Comparison of ENCODE assay signal across 29 mouse cellular contexts in genomic region chr4:14325686-14326085, GRCm38 (mm10).
A peak's percentile ranks its signal among the peaks of the same experiment; 100 is the strongest.
DNase-seq lines count a peak whose midpoint lies in the region; ATAC-seq and TF ChIP-seq lines count a peak whose summit lies in the region.
"Had no signal": no experiment of that assay in that cellular context is flagged by ENCODE, and none has a peak within 500 bp of the region (broad histone marks: within the 10 kb centered on the region; RNA-seq: fewer than 3 reads in every experiment).

No protein-coding gene starts in this region.

- H3K27me3 ChIP-seq in midbrain, postnatal 0 days (ENCODE audit: insufficient read depth, low read length): no peaks in the 10 kb centered on the region
- no peaks in the 10 kb centered on the region for H3K27me3 ChIP-seq in midbrain, embryonic 14.5 days (ENCODE audit: control insufficient read depth, insufficient read depth, low read length)
- H3K27me3 ChIP-seq: forebrain, embryonic 12.5 days; heart, embryonic 12.5 days; liver, embryonic 13.5 days; midbrain, embryonic 13.5 days; neural tube, embryonic 12.5 days; stomach, embryonic 15.5 days had no signal

- H3K9ac ChIP-seq in midbrain, postnatal 0 days (replicated peaks; ENCODE audit: low read length, poor library complexity, severe bottlenecking): no peak overlapping the region
- no peak overlapping the region for H3K9ac ChIP-seq in midbrain, embryonic 14.5 days (replicated peaks; ENCODE audit: low read length)
- H3K9ac ChIP-seq: forebrain, embryonic 12.5 days; heart, embryonic 12.5 days; liver, embryonic 13.5 days; lung, embryonic 14.5 days; midbrain, embryonic 13.5 days; neural tube, embryonic 12.5 days; stomach, embryonic 15.5 days had no signal

- no peak overlapping the region for H3K4me2 ChIP-seq in midbrain, postnatal 0 days (ENCODE audit: low read depth, low read length, poor library complexity, severe bottlenecking)
- no peak overlapping the region for H3K4me2 ChIP-seq in midbrain, embryonic 14.5 days (ENCODE audit: low read length)
- H3K4me2 ChIP-seq: forebrain, embryonic 12.5 days; heart, embryonic 12.5 days; liver, embryonic 13.5 days; lung, embryonic 14.5 days; midbrain, embryonic 13.5 days; neural tube, embryonic 12.5 days; stomach, embryonic 15.5 days had no signal

- TF ChIP-seq POLR2A in lung, adult 2 months (IDR thresholded peaks at IDR 0.05; ENCODE audit: borderline replicate concordance, extremely low read depth, low read depth, low read length): no peak

- H3K27ac ChIP-seq in midbrain, postnatal 0 days (ENCODE audit: low read depth, low read length): no peak overlapping the region
- no peak overlapping the region for H3K27ac ChIP-seq in midbrain, embryonic 14.5 days (replicated peaks; ENCODE audit: low read depth, low read length)
- H3K27ac ChIP-seq: forebrain, embryonic 12.5 days; kidney, postnatal 0 days; liver, embryonic 13.5 days; midbrain, embryonic 13.5 days; neural tube, embryonic 12.5 days; stomach, embryonic 15.5 days had no signal

- DNase-seq in embryo, embryonic 10 days (ENCODE audit: low spot score): peak; percentile 18
- no peak for DNase-seq in embryo, embryonic 9.5 days (ENCODE audit: extremely low spot score)
- peak; percentile 3 for DNase-seq in layer of hippocampus, adult 11-12 months (ENCODE audit: low spot score)
- no peak for DNase-seq in layer of hippocampus, adult 9-10 months (ENCODE audit: low spot score)
- DNase-seq in midbrain, postnatal 0 days (ENCODE audit: low spot score): peak; percentile 1
- DNase-seq in midbrain, embryonic 14.5 days: no peak
- DNase-seq in mesoderm, embryonic 11.5 days (ENCODE audit: low read depth, low spot score): peak; percentile 11
- DNase-seq in lung, adult 2 months: no peak
- DNase-seq: adrenal gland, postnatal 25 days; cerebellum, adult 11-12 months; cerebellum, postnatal 14 days; gastrocnemius, postnatal 25 days; heart, adult 18-20 months; heart, postnatal 10 days; liver, embryonic 13.5 days; lung, embryonic 14.5 days; retina, postnatal 1 day; right cerebral cortex, postnatal 4 days; thymus, adult 18-20 months; thymus, postnatal 36 days had no signal

- no peaks in the 10 kb centered on the region for H3K9me3 ChIP-seq in midbrain, postnatal 0 days (ENCODE audit: low read length)
- H3K9me3 ChIP-seq in midbrain, embryonic 14.5 days (ENCODE audit: control insufficient read depth, low read length): no peaks in the 10 kb centered on the region
- H3K9me3 ChIP-seq: forebrain, embryonic 12.5 days; heart, embryonic 12.5 days; liver, embryonic 13.5 days; midbrain, embryonic 13.5 days; neural tube, embryonic 12.5 days; stomach, embryonic 15.5 days had no signal

- no peaks in the 10 kb centered on the region for H3K4me1 ChIP-seq in midbrain, postnatal 0 days (ENCODE audit: insufficient read depth, low read length)
- no peaks in the 10 kb centered on the region for H3K4me1 ChIP-seq in midbrain, embryonic 14.5 days (ENCODE audit: control insufficient read depth, insufficient read depth, low read length)
- H3K4me1 ChIP-seq in lung, adult 2 months (ENCODE audit: control insufficient read depth, insufficient read depth, low read length): no peaks in the 10 kb centered on the region
- H3K4me1 ChIP-seq: forebrain, embryonic 12.5 days; heart, embryonic 12.5 days; liver, embryonic 13.5 days; midbrain, embryonic 13.5 days; neural tube, embryonic 12.5 days; stomach, embryonic 15.5 days had no signal

- no peak overlapping the region for H3K4me3 ChIP-seq in midbrain, postnatal 0 days (ENCODE audit: low read depth, low read length)
- no peak overlapping the region for H3K4me3 ChIP-seq in midbrain, embryonic 14.5 days (replicated peaks; ENCODE audit: low read depth, low read length)
- no peak overlapping the region for H3K4me3 ChIP-seq in lung, adult 2 months (replicated peaks; ENCODE audit: extremely low read depth, low read depth, low read length)
- H3K4me3 ChIP-seq: erythroblast, embryonic 14.5 days; forebrain, embryonic 12.5 days; heart, embryonic 12.5 days; liver, embryonic 13.5 days; midbrain, embryonic 13.5 days; neural tube, embryonic 12.5 days; stomach, embryonic 15.5 days had no signal

- TF ChIP-seq CTCF in midbrain, postnatal 0 days (IDR thresholded peaks at IDR 0.05): no peak
- TF ChIP-seq CTCF in lung, adult 2 months (IDR thresholded peaks at IDR 0.05; ENCODE audit: insufficient read depth, low read length): no peak

- WGBS in midbrain, postnatal 0 days: 80% methylated on average over 4 of the region's 4 CpGs
- 88% methylated on average over 4 of the region's 4 CpGs for WGBS in midbrain, embryonic 14.5 days
- 69% methylated on average over 4 of the region's 4 CpGs for WGBS in lung, adult 2 months

- H3K36me3 ChIP-seq in midbrain, postnatal 0 days (ENCODE audit: insufficient read depth, low read length): no peaks in the 10 kb centered on the region
- H3K36me3 ChIP-seq in midbrain, embryonic 14.5 days (ENCODE audit: control insufficient read depth, insufficient read depth, low read length): no peaks in the 10 kb centered on the region
- H3K36me3 ChIP-seq: forebrain, embryonic 12.5 days; heart, embryonic 12.5 days; liver, embryonic 13.5 days; midbrain, embryonic 13.5 days; neural tube, embryonic 12.5 days; stomach, embryonic 15.5 days had no signal

- ATAC-seq in midbrain, postnatal 0 days (ENCODE audit: low FRiP score): no peak
- ATAC-seq in midbrain, embryonic 14.5 days (ENCODE audit: low FRiP score, low TSS enrichment): no peak
- ATAC-seq: activated CD4-positive, CD25-positive, alpha-beta regulatory T cell, adult 4 months; intestine, postnatal 0 days; midbrain, embryonic 13.5 days had no signal

Comparison
In these comparisons a context has a peak if more than half of its experiments do, and no peak if none do; other contexts are left out.
1. DNase-seq: peak in embryo, embryonic 10 days (single experiment), layer of hippocampus, adult 11-12 months (single experiment), midbrain, postnatal 0 days (single experiment) and mesoderm, embryonic 11.5 days (single experiment); none in embryo, embryonic 9.5 days (single experiment), layer of hippocampus, adult 9-10 months (single experiment), midbrain, embryonic 14.5 days (single experiment) and lung, adult 2 months (single experiment).